Mouse (Mus musculus) bone marrow macrophage, adult 2 months (primary cell): Measurements from ENCODE around the gene Popdc2.

ENCODE experiments used
- CTCF ChIP-seq: IDR thresholded peaks from 2 replicates; pipeline ENCODE4 v1.5.1; 2012; ENCODE audit warnings: low read depth, mild to moderate bottlenecking, low read length, moderate library complexity
- POLR2A ChIP-seq: IDR thresholded peaks from 2 replicates; pipeline ENCODE4 v1.6.1; 2012; ENCODE audit warnings: mild to moderate bottlenecking, low read depth, low read length, borderline replicate concordance

DNA sequence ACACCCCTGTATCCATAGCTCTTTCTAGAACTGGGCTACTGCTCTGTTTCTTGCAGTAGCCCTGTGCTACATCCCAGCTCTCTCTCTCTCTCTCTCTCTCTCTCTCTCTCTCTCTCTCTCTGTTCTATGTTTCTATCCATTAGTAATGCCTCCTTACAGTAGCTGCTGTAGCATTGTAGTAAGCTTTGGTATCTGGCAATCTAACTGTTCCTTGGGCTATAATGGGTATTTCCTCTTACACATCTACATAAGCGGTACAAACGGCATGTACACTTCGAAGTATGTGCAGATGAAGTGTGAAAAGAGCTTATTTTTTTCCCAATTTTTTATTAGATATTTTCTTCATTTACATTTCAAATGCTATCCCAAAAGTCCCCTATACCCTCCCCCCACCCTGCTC, 17.9 kb downstream of the Popdc2 start:
- TF ChIP-seq CTCF: no peak
- no peak for TF ChIP-seq POLR2A
